Mouse (Mus musculus): ENCODE measurements around the gene Rpp38. TPM values are rescaled to one million over a fixed set of nuclear protein-coding genes. Genes with fewer than 3 reads are reported as not detected.

The Rpp38 gene
- polyA plus RNA-seq (2012; rRNA removed) = 6.2 and 9.9 TPM in 2 replicates
- polyA plus RNA-seq (2014; fragmentation: Nextera tagmentation; extraction: Ambion mirVana) = 13.2 and 14.4 TPM in 2 replicates

- peak within 1 kb of the TSS; percentile 51 for H3K27ac ChIP-seq
- H3K4me2 ChIP-seq (ENCODE audit: low read depth) = peak within 1 kb of the TSS; percentile 96
- peak; percentile 27; the same call in 1 of the 2 replicates for TF ChIP-seq EP300 (IDR thresholded peaks at IDR 0.05; ENCODE audit: low read depth)
- TF ChIP-seq CTCF (IDR thresholded peaks at IDR 0.05; ENCODE audit: low read depth) = no peak
- H3K27me3 ChIP-seq (ENCODE audit: control insufficient read depth, insufficient read depth, low read length) = no peaks in the 10 kb centered on the region
- H3K36me3 ChIP-seq (replicated peaks; ENCODE audit: control insufficient read depth, insufficient read depth, low read depth) = peaks cover 14% of the 10 kb centered on the region
- H3K4me1 ChIP-seq (replicated peaks; ENCODE audit: control insufficient read depth in 2 of 2, insufficient read depth in 2 of 2, low read length in 1 of 2) = peaks cover 0 to 18% of the 10 kb centered on the region in 2 experiments; a peak in 3 of 4 replicates
- peak within 1 kb of the TSS; percentile 64 to 94 for H3K4me3 ChIP-seq (ENCODE audit: insufficient read depth in 1 of 2, low read depth in 2 of 2, low read length in 2 of 2)
- ATAC-seq (ENCODE audit: insufficient read depth) = peak; percentile 92
- no peaks in the 10 kb centered on the region for H3K9me3 ChIP-seq (ENCODE audit: control insufficient read depth, low read length)
- DNase-seq (ENCODE audit: low read depth in 3 of 3, low spot score in 3 of 3) = peak; percentile 90 to 94 (median 92)
- WGBS (ENCODE audit: insufficient replicate concordance) = under 1% methylated on average over 45 of the region's 45 CpGs
- peak within 1 kb of the TSS; percentile 71 for H3K9ac ChIP-seq (replicated peaks)
Measured at GRCm38 (mm10) chr2:3332484-3333242, at the start of gene Rpp38. TSS of gene Rpp38 (minus strand) at chr2:3332643.

- H3K4me3 ChIP-seq (ENCODE audit: insufficient read depth in 1 of 2, low read depth in 2 of 2, low read length in 2 of 2) = no peak overlapping the region
- no peak for ATAC-seq (ENCODE audit: insufficient read depth)
- no peak for TF ChIP-seq EP300 (IDR thresholded peaks at IDR 0.05; ENCODE audit: low read depth)
- no peak for TF ChIP-seq CTCF (IDR thresholded peaks at IDR 0.05; ENCODE audit: low read depth)
Measured at GRCm38 (mm10) chr2:3365127-3365526, 32.7 kb upstream of the Rpp38 start.

GRCm38 (mm10) chr2:3361067-3361466, 28.6 kb upstream of the Rpp38 start:
- no peak overlapping the region for H3K4me3 ChIP-seq (ENCODE audit: insufficient read depth in 1 of 2, low read depth in 2 of 2, low read length in 2 of 2)
- ATAC-seq (ENCODE audit: insufficient read depth) (no peak), DNase-seq (ENCODE audit: low read depth in 3 of 3, low spot score in 3 of 3) (no peak)
- no peaks in the 10 kb centered on the region for H3K9me3 ChIP-seq (ENCODE audit: control insufficient read depth, low read length)
- no peak overlapping the region for H3K27ac ChIP-seq
- H3K27me3 ChIP-seq (ENCODE audit: control insufficient read depth, insufficient read depth, low read length) = no peaks in the 10 kb centered on the region
- WGBS (ENCODE audit: insufficient replicate concordance) = 43% methylated on average over 3 of the region's 3 CpGs
- no peak overlapping the region for H3K4me2 ChIP-seq (ENCODE audit: low read depth)
- H3K36me3 ChIP-seq (replicated peaks; ENCODE audit: control insufficient read depth, insufficient read depth, low read depth) = no peaks in the 10 kb centered on the region
- H3K9ac ChIP-seq (replicated peaks) = no peak overlapping the region
- H3K4me1 ChIP-seq (replicated peaks; ENCODE audit: control insufficient read depth in 2 of 2, insufficient read depth in 2 of 2, low read length in 1 of 2) = no peaks in the 10 kb centered on the region
- TF ChIP-seq EP300 (IDR thresholded peaks at IDR 0.05; ENCODE audit: low read depth) (no peak), CTCF (IDR thresholded peaks at IDR 0.05; ENCODE audit: low read depth) (no peak)

More at GRCm38 (mm10) chr2:3365127-3365526, 32.7 kb upstream of the Rpp38 start:
- H3K4me1 ChIP-seq (replicated peaks; ENCODE audit: control insufficient read depth in 2 of 2, insufficient read depth in 2 of 2, low read length in 1 of 2) = no peaks in the 10 kb centered on the region
- WGBS (ENCODE audit: insufficient replicate concordance) = 59% methylated on average over 4 of the region's 4 CpGs
- no peaks in the 10 kb centered on the region for H3K27me3 ChIP-seq (ENCODE audit: control insufficient read depth, insufficient read depth, low read length)
- no peak overlapping the region for H3K9ac ChIP-seq (replicated peaks)
- no peak for DNase-seq (ENCODE audit: low read depth in 3 of 3, low spot score in 3 of 3)
- no peaks in the 10 kb centered on the region for H3K36me3 ChIP-seq (replicated peaks; ENCODE audit: control insufficient read depth, insufficient read depth, low read depth)
- H3K9me3 ChIP-seq (ENCODE audit: control insufficient read depth, low read length) = no peaks in the 10 kb centered on the region
- H3K4me2 ChIP-seq (ENCODE audit: low read depth) = no peak overlapping the region
- H3K27ac ChIP-seq = no peak overlapping the region

GRCm38 (mm10) chr2:3357887-3358286, 25.4 kb upstream of the Rpp38 start:
- Histone ChIP-seq H3K9ac (replicated peaks) (no peak overlapping the region), H3K4me2 (ENCODE audit: low read depth) (no peak overlapping the region), H3K9me3 (ENCODE audit: control insufficient read depth, low read length) (no peaks in the 10 kb centered on the region), H3K4me3 (ENCODE audit: insufficient read depth in 1 of 2, low read depth in 2 of 2, low read length in 2 of 2) (no peak overlapping the region), H3K27ac (no peak overlapping the region), H3K27me3 (ENCODE audit: control insufficient read depth, insufficient read depth, low read length) (no peaks in the 10 kb centered on the region), H3K36me3 (replicated peaks; ENCODE audit: control insufficient read depth, insufficient read depth, low read depth) (no peaks in the 10 kb centered on the region), H3K4me1 (replicated peaks; ENCODE audit: control insufficient read depth in 2 of 2, insufficient read depth in 2 of 2, low read length in 1 of 2) (no peaks in the 10 kb centered on the region)
- WGBS (ENCODE audit: insufficient replicate concordance) = 45% methylated on average over 3 of the region's 3 CpGs
- TF ChIP-seq CTCF (IDR thresholded peaks at IDR 0.05; ENCODE audit: low read depth) (no peak), EP300 (IDR thresholded peaks at IDR 0.05; ENCODE audit: low read depth) (no peak)
- ATAC-seq (ENCODE audit: insufficient read depth) (no peak), DNase-seq (ENCODE audit: low read depth in 3 of 3, low spot score in 3 of 3) (no peak)

GRCm38 (mm10) chr2:3356311-3356710, 23.9 kb upstream of the Rpp38 start:
- TF ChIP-seq EP300 (IDR thresholded peaks at IDR 0.05; ENCODE audit: low read depth) = no peak
- TF ChIP-seq CTCF (IDR thresholded peaks at IDR 0.05; ENCODE audit: low read depth) = no peak
- Histone ChIP-seq H3K9me3 (ENCODE audit: control insufficient read depth, low read length) (no peaks in the 10 kb centered on the region), H3K36me3 (replicated peaks; ENCODE audit: control insufficient read depth, insufficient read depth, low read depth) (no peaks in the 10 kb centered on the region), H3K4me2 (ENCODE audit: low read depth) (no peak overlapping the region), H3K27ac (no peak overlapping the region), H3K4me1 (replicated peaks; ENCODE audit: control insufficient read depth in 2 of 2, insufficient read depth in 2 of 2, low read length in 1 of 2) (no peaks in the 10 kb centered on the region), H3K9ac (replicated peaks) (no peak overlapping the region), H3K4me3 (ENCODE audit: insufficient read depth in 1 of 2, low read depth in 2 of 2, low read length in 2 of 2) (no peak overlapping the region), H3K27me3 (ENCODE audit: control insufficient read depth, insufficient read depth, low read length) (no peaks in the 10 kb centered on the region)
- DNase-seq (ENCODE audit: low read depth in 3 of 3, low spot score in 3 of 3) (no peak), ATAC-seq (ENCODE audit: insufficient read depth) (no peak)
- WGBS (ENCODE audit: insufficient replicate concordance) = 51% methylated on average over 3 of the region's 3 CpGs

Measured in liver, embryonic 14.5 days (tissue).